Mouse (Mus musculus): Measurements from ENCODE around the gene Sidt2.

Gene Sidt2

DNA sequence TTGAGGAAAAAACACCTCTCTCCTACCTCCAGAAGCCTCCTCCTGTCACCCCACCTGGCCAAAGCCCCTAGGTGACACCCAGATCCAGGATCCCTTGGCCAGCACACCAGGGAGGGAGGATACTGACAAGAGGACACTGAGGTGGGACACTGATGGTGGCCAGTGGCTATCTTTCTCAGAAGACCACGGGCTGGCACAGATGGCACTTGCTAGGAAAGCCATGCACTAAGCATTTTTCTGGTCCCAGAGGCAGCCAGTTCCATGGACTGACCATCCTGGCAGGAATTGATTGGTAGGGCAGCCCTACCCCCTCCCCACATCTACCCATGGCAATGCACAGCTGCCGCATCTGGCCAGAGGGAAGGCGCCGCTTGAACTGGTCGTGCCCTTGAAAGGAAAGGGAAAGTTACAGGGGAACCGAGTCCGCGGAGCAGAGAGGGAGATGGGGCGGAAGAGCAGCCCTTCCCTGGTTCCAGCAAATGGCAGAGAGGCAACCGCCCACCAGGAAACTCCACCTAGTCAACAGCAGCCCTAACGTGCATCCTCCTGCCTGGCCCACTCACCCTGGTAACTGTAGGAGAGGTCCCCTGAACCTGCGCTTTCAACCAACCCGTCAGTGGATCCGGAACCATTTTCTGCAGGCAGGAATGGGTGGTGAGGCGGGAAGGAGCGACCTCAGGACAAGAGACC is 8.7 kb downstream of the Sidt2 start:
- DNase-seq = no peak

DNA sequence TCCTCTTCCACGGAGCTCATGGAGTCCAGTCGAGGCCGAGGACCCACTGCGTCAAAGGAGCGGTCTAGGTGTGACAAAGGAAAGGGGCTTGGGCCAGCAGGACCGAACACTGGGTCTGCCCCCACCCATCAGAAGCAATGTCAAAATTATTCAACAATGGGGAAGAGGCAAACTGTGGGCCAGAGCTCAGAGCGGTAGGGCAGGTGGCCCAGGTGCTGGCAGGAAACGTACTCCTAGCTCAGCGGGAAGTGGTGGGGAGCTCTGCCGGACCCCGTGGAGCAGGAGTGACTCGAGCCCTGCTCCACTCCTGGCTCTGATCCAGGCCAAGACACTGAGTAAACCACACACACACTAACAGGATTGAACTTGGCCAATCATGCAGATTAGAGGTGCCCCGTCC is 9.3 kb downstream of the Sidt2 start:
- peak; percentile 61 to 69 for DNase-seq

DNA sequence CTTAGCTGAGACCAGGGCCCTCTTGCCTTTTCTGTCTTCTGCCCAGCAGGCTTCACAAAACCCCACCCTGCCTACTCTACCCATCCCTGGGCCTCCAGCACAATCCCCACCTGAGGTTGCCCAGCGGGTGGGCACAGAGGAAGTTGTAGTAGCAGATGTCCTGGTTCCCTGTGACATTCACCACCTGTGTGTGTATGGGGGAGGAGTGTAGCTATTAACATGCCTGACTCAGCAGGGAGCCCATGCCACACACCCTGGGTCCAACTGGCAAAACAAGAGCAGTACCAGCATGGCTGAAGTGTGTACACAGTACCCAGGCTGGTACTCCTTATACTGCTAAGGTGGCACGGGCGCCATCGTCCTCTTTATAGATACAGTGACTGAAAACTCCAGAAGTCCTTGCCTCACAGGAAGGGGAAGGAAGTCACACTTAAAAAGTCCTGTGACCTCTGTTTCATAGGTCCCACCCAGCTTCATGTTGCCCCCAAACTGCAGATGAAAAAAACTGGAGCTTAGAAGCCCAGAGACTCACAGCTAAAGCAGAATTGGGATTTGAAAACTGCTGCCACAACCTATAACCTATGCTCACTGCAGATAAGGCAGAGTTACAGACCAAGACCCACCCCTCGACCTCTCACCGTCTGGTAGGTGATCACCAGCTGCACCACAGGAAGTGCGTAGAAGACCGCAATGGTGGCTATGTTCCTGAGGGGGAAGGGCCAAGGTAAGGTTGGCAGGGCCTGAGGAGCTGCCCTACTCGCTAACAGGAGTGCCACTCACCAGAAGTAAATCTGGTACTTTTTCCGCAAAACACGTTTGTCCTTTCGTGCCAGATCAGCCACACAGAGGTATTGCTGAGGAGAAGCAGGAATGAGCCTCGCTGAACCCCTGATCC is 10.3 kb downstream of the Sidt2 start:
- peak; percentile 57 to 64 for DNase-seq

DNA sequence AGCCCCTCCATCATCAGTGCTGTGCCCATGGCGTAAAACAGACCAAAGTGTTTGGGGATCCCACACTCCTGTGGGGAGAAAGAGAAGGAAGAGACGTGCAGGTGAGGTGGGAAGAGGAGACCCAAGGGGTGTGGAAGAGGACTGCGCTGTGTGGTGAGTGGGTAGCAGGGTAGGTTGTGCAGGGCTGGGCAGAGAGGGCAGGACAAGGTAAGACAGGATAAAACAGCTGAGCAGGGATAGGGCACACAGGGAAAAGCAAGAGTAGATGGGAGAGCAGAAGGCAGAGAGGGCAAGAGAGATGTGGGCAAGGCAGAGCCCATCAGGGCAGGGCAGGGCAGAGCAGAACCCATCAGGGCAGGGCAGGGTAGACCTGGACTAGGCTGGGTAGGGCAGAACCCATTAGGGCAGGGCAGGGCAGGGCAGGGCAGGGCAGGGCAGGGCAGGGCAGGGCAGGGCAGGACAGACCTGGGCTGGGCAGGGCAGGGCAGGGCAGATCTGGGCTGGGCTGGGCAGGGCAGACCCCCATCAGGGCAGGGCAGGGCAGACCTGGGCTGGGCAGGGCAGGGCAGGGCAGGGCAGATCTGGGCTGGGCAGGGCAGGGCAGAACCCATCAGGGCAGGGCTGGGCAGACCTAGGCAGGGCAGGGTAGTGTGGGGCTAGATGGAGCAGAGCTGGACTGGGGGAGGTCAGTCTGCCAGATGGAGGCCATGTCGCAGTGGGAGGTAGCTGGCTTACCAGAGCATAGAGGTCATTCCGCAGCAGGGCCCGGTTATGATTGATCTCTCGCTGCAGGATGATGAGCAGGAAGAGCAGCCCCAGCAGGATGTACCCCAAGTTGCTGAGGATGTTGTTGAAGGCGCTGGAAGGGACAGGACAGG is 11.2 kb downstream of the Sidt2 start:
- DNase-seq = peak; percentile 57 to 61

DNA sequence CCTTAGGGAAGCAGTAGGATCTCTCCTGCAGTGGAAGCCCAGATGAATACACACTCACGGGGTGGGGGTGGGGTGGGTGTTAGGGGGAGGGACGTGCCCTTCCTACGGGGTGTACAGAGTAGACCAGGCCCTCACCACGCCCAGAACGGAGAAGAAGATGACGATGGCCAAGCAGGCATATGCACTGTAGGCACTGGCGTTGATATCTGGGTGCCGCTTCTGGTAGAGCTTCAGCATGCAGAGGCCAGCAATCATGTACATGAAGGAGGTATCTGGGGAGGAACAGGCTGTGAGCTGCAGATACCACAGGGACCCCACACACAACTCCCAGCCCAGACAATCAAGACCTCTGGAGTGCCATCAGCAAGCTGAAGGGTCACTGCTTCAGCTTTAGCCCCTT is 12.1 kb downstream of the Sidt2 start:
- no peak for DNase-seq

DNA sequence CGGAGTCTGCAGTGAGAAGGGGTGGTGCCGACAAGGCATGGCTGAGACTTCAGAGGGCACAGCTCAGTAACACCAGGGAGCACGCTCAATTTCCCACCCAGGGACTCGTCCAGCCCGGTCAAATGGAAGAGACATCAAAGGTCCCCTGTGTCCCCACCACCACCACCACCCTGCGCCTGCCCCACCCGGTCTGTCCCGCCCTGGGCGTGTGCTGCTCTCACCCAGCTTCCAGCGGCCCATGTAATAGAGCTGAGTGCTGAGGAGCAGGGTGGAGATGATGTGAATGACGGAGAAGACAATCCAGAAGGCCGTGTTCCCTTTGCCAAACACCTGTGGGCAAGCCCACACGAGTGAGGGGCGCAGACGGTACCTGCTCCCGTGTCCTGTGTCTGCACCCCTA is 12.6 kb downstream of the Sidt2 start:
- no peak for DNase-seq

DNA sequence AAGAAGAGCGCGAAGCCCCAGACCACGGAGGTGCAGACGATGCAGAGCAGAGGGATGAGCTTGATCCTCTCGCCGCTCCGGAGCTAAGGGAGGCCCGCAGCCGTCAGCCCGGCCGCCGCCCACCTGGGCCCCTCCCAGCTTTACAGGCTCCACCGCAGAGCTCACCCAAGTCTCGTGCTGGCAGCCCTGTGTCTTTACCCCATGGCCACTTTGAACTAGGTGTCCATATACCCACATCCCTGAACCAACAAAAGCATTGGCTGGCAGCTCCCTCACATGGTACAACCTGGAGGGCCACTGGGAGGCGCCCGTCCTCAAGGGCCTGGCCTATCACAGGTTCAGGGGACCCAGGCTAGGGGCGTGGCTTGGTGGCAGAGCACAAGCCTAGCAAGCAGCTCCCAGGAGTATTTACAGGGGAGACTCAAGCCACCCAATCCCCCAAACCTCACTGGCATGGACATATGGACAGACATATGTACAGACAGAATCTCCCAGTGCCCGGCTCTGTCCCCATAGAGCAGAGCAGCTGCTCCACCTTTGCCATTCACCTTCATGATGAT is 13.6 kb downstream of the Sidt2 start:
- DNase-seq = peak in 1 of 2 experiments; percentile 54

DNA sequence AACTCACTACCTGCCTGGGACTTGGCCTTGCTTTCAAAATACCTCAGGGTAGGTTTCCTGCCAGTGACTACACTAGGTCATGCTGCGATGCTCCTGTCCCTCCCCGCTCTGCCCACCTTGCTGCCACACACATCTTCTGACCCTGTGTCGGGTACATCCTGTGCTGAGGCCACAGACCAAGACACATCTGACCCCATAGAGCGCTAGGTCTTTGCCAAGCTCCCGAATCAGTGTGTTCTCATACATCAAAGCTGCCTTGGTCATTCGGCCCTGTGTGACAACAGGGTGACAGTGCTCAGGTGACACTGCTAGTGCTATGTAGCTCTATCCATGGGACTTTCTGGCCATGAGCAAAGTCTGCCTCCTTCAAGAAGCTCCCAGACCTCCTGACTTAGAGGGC is 15.3 kb downstream of the Sidt2 start:
- DNase-seq = no peak

DNA sequence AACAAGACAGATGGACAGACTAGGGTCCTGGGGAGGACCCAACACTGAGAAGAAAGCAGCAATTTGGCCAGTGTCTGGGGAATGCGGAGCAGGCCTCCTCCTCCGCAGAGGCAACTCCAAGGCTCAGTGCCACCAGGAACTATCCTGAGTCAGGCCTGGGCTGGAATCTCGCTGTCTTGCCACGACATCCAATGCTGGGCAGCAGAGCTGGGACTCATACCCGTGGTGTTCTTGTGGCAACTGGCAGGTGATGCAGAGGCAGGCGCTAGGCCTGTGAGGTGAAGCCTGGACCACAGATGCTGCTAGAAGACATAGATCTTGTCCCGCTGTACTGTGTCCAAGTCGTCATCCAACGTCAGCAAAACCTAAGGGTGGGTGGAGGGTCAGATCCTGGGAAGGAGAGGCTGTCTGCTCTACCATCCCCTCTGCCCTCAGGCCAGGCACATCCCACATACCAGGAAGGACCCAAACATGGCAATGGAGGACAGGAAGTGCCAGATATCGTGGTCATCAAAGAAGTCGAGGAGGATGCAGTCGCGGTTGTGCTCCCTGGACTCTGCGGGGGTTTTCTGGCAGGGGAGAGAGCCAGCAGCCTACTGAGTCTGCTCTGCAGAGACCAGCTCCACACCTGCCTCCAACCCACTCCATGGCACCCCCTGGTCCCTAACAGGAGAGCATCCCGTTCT is 16.0 kb downstream of the Sidt2 start:
- DNase-seq = no peak

DNA sequence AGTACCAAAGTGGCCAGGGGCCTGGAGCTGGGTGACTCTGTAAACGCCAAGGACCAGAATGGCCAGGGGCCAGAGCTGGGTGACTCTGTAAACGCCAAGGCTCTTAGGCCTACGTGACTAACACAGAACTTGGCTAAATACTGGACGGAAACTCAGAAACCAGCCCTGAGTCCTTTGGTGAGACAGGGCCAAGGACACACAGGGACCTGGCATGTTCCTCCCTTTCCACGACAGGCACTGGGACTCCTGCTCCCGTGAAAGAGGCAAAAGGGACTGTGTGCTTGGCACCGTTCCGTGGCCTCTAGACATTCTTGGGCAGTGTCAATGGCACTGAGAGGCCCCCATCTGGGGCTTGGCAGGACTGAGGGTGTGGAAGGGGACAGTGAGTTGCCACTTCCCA is 17.0 kb downstream of the Sidt2 start:
- DNase-seq = no peak

DNA sequence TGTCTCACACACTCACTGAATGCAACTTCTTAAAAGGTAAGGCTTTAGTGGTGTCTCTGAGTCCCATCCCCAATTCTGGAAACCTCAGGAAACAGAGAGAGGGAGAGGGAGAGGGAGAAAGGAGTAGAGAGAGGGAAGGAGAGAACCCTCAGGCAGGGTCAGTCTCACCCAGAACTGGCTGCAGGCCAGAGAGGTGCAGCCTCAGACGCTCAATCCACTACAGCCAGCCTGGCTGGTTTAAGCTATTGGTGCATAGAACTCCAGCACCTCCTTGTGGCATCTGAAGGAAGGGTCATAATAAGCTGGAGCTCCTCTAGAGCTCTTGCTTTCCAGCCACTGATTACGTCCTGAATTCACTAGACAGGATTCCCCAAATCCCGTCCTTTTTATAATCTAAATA is 18.2 kb downstream of the Sidt2 start:
- peak; percentile 66 to 67 for DNase-seq

DNA sequence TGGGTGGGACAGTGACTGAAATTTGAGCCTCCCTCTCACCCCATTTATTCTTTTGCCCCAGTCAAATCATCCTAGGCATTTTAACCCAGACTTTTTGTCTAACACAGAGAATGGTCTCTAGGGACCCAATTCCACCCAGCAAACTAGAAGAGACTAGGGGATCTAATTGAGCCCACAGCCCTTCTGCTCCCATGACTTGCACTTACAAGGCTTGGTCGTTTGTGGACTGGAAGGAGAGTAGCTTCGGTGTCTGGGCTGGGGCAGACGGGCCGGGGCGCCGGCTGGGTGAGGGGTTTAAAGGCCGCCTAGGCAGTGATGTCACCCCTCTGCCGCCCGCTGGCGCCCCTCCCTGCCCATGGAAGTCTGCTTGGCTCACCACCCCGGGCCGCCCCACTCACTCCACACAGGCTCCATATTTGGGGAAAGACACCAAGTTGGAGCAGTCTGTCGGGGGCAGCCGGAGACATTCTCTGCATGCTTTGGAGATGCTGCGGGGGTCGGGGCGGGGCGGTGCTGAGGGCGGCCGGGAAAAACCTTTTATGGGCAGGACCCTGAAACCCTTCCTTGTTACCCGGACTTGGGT is 19.3 kb downstream of the Sidt2 start, which contains the start of gene Tagln:
Gene Tagln (minus strand): TSS at position 431 of the 583 bp plus-strand sequence.
- DNase-seq = no peak

DNA sequence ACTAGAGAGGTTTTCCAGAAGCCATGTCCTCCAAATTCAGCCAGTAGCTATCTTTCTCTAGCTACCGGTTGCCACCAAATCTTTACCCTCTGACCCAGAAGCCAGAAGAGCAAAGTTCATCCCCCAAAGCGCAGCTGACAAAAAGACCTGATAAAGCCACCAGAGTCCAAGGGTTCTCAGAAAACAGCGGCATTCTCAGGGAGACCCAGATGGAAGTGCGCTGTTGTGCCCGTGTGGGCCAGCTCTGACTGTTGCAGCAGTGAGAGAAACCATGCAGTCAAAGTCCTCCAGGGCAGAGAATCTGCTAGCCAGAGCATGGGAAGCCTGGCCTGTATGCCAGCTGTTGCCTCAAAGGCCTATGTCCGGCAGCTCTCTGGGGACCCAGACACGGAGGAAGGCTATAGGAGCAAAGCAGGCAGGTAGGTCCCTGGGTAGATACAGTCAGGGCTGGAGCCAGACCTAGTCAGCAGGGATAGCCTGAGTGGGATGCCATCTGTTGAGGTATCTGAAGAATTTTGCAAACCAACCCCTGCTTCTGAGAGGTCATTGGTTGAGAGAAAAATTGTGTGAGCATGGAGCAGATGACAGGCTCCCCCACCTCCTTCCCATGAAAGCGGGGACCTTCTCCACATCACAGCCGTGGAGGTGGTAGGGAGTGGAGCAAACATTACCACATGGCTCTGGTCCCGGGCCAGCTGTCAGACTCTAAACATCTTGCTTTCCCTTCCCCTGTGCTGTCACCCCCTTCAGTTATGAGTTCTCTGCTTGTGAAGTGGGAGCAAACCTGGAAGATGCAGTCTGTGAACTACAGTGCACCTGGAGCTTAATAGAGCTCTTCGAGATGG is 22.3 kb downstream of the Sidt2 start:
- peak in 1 of 2 experiments; percentile 24 for DNase-seq

DNA sequence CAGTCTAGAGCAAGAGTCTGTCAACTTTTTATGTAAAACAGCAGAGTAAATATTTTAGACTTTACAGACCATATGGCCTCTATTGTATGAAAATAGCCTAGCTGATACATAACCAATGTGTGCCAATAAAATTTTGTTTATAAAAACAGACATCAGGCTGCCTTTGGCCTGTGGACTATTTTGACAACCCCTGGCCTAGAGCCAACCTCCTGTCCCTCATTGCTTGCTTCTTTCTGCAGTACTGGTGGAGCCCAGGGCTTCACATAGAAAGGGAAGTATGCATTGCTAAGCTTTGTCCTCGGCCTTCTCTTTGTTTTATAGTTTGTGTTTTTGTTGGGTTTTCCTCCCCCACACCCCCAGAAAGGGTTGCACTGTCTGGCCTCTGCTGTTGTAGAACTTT is 23.1 kb downstream of the Sidt2 start:
- DNase-seq = peak in 1 of 2 experiments; percentile 19

DNA sequence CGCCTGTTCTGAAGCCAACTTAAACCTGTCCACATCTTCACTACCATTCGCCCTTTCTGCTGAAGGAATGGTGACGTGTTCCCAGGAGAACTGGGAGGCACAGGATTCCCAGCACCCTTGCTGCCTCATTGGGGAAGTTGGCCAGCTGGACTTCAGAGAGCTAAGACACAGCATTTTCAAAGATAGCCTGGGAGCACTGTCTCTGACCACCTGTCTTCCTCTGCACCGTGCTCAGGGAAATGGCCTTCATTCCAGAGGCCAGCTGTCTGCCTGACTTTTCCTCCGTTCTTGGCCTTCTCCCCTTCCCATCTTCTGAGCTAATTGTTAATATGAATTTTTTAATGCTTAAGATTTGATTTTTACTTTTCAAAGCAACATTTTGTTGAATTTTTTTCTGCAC is 25.8 kb downstream of the Sidt2 start:
- no peak for DNase-seq

DNA sequence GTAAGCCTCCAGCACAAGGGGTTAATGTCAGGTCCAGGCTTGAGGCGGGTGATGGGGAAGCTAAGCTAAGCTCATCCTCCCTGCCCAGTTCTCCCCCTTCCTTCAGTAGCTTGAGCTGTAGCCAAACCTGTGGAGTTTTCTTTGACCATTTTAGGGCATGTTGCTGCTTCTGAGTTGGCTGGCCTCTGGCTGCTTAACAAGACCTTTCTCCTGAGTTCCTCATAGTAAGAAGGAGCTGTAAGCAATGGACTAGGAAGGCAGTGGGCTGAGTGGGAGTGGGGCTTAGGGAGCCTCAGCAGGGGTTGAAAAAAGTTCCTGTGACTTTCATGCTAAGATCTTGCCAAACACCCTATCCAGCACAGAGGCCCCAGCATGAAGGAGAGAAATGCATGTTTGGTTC is 35.2 kb downstream of the Sidt2 start:
- DNase-seq = no peak

DNA sequence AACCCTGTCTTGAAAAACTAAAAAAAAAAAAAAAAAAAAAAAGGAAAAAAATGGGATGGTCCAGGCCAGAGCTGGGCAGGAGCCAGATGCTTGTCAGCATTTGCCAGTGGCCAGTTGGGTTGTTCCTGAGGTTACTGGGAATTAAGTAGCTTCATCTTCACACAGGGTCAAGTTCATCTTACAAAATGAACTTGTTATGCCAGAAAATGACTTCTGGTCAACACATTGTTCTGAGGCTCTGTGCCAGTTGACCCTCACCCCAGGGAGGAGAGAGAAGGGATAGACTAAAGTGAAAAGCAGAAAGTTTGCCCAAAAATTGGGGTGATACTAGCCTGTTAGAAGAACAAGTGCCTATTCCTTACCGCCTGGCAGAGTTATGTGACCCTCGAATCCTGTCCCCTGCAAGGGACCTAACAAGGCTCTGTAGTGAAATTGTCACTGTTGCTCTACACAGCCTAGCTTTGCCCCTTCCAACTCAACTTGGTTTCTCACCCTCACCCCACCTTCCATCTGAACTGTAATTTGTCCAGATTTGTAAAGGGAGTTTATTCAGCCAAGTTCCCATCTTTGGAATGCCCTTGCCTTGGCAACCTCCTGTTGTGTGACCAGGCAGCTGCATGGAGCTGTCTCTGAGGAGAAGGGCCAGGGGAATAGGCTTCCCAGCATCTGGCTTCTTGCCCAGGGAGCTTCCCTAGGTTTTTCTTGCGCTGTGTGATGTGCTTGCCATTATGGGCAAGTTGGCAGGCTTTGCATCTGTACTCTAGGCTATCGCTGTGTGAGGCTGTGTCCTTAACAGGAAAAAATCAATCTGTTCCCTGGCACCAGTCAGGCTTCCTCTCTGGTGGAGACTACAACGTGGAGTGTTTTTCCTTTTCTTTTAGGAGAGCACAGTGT is 37.8 kb downstream of the Sidt2 start:
- DNase-seq = no peak

DNA sequence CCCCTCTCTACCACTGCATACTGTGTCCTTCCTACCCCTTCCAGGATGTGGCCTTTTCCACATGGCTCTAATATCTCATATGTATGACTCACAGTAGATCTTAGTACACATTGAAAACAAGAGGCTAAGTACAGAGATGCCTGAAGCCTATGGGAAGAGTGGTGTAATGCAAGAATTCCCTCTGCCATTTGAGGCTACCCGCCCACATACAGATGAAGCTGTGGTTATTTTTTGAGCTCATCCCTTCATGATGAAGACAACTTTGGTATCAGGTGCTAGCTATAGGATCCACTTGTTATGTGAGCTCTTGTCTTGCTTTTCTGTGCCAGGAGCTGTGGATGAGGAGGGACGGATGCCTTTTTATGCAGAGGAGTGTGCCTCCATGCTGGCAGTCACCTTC is 39.4 kb downstream of the Sidt2 start:
- DNase-seq = no peak

DNA sequence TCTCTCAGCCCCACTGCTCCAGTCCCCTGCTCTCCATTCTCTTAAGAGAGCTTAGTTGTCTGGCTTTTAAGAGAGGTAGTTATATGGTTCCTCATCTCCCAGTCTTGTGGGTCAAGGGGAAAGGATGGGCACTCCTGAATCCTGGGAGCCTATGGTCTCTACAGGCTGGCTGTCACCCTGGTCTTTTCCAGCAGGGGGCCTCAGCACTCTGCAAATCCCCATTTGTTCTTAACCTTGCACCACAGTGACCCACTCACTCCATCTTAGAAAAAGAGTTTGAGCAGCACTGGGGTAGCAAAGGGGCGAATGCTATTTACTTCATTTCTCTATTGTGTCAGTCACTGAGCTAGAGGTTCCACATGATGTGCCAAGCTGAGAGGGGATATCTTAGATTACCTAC is 43.4 kb downstream of the Sidt2 start:
- peak; percentile 39 to 48 for DNase-seq

DNA sequence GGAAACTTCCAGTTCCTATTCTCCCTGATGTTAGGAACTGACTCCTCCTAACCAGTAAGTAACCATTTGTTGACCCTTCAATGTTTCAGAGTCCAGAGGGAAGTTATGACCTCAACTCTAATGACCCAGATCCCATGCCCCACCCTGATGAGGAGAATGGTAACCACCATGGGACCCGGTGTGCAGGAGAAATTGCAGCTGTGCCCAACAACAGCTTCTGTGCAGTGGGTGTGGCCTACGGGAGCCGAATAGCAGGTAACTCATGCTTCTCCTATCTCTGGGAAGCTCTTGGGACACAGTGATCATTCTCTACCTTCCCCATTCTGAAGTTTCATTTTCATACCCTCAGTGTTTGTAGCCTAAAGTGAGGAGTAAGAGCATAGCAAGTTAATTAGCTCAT is 44.1 kb downstream of the Sidt2 start:
- no peak for DNase-seq
